Mouse (Mus musculus) E14TG2a.4 (cell line): ENCODE measurements around the gene Nsun3.

Source experiments
- CTCF ChIP-seq: conservative IDR thresholded peaks from 2 replicates; pipeline ENCODE4 v1.5.1; 2014; ENCODE audit warnings: low read length
- NANOG ChIP-seq: IDR thresholded peaks from 2 replicates; pipeline ENCODE4 v1.6.1; 2014; ENCODE audit warnings: borderline replicate concordance, low read length, mixed read lengths
- POU5F1 ChIP-seq: IDR thresholded peaks from 2 replicates; pipeline ENCODE4 v1.6.1; 2014; ENCODE audit warnings: low read length, borderline replicate concordance

- no peak for TF ChIP-seq CTCF
- no peak for TF ChIP-seq NANOG
- no peak for TF ChIP-seq POU5F1
These were observed 27.2 kb upstream of the Nsun3 start for GRCm38 (mm10) chr16:62813790-62814189.
